12 mouse cellular contexts compared by ENCODE assay signal in the genomic region with DNA sequence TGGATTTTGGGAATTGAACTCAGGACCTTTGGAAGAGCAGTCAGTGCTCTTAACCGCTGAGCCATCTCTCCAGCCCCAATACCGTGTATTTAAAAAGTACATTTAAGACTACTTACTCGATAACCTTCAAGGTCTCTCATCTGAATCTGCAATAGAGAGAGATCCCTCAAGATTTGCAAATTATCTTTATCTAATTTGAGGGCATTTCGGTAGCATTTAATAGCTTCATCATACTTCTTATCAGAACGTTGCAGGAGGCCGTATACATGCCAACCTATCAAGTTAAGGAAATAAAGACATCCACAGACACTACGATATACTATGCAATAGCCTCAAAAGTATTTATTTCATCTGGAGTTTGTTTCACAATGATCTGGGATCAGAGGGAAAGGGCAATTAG.
"Had no signal": no experiment of that assay in that cellular context is flagged by ENCODE, and none has a peak within 500 bp of the region (broad histone marks: within the 10 kb centered on the region; RNA-seq: fewer than 3 reads in every experiment).

No protein-coding gene starts in this region.

- H3K9me3 ChIP-seq: kidney, embryonic 15.5 days; limb, embryonic 15.5 days; lung, embryonic 15.5 days; midbrain, embryonic 10.5 days had no signal

- H3K27ac ChIP-seq: kidney, embryonic 15.5 days; limb, embryonic 15.5 days; lung, embryonic 15.5 days; midbrain, embryonic 10.5 days; stomach, postnatal 0 days had no signal

- H3K4me2 ChIP-seq: kidney, embryonic 15.5 days; limb, embryonic 15.5 days; lung, embryonic 15.5 days had no signal

- H3K4me1 ChIP-seq: kidney, embryonic 15.5 days; limb, embryonic 15.5 days had no signal

- DNase-seq: kidney, adult 2 months; kidney, postnatal 14 days; lung, postnatal 14 days; midbrain, embryonic 14.5 days; thymus, postnatal 4 days had no signal

- H3K27me3 ChIP-seq: kidney, embryonic 15.5 days; limb, embryonic 15.5 days; lung, embryonic 15.5 days had no signal

- H3K9ac ChIP-seq: kidney, embryonic 15.5 days; limb, embryonic 15.5 days; lung, embryonic 15.5 days had no signal

- ATAC-seq: intestine, embryonic 16.5 days had no signal

- H3K4me3 ChIP-seq: kidney, embryonic 15.5 days; limb, embryonic 15.5 days; lung, embryonic 15.5 days; midbrain, embryonic 10.5 days; myocyte had no signal
